Mouse (Mus musculus): ENCODE measurements at regions not wholly inside any gene's neighbourhood (a gene's known extent, or its start where the extent isn't known, plus 50 kb on each side); places are given as distances from the start of the nearest gene placed in this dataset.
A peak's percentile ranks its signal among the peaks of the same experiment; 100 is the strongest.

GRCm38 (mm10) chr12:12580763-12581178 is 318.8 kb downstream of the Fam49a start:
- Histone ChIP-seq H3K36me3 (no peaks in the 10 kb centered on the region), H3K9ac (replicated peaks) (no peak overlapping the region), H3K4me2 (no peak overlapping the region), H3K4me3 (replicated peaks) (no peak overlapping the region), H3K27me3 (replicated peaks) (no peaks in the 10 kb centered on the region; the same call in 1 of the 2 replicates), H3K4me1 (peaks cover 15% of the 10 kb centered on the region), H3K27ac (replicated peaks) (no peak overlapping the region), H3K9me3 (replicated peaks) (no peaks in the 10 kb centered on the region)
- 7% methylated on average over 8 of the region's 8 CpGs for WGBS
- peak; percentile 32; the same call in 1 of the 2 replicates for ATAC-seq (ENCODE audit: low FRiP score)

- Histone ChIP-seq H3K27me3 (replicated peaks) (no peaks in the 10 kb centered on the region; the same call in 1 of the 2 replicates), H3K4me3 (replicated peaks) (no peak overlapping the region), H3K36me3 (no peaks in the 10 kb centered on the region), H3K9ac (replicated peaks) (no peak overlapping the region), H3K4me2 (no peak overlapping the region), H3K4me1 (peaks cover 15% of the 10 kb centered on the region), H3K27ac (replicated peaks) (no peak overlapping the region), H3K9me3 (replicated peaks) (no peaks in the 10 kb centered on the region)
- WGBS = 62% methylated on average over 7 of the region's 7 CpGs
- ATAC-seq (ENCODE audit: low FRiP score) = no peak
Observed at GRCm38 (mm10) chr12:12578278-12578677, 316.3 kb downstream of the Fam49a start.

GRCm38 (mm10) chr12:12570563-12571251 is 308.8 kb downstream of the Fam49a start:
- Histone ChIP-seq H3K4me1 (no peaks in the 10 kb centered on the region), H3K4me3 (replicated peaks) (no peak overlapping the region), H3K36me3 (no peaks in the 10 kb centered on the region), H3K9ac (replicated peaks) (no peak overlapping the region), H3K27ac (replicated peaks) (no peak overlapping the region), H3K9me3 (replicated peaks) (no peaks in the 10 kb centered on the region), H3K27me3 (replicated peaks) (no peaks in the 10 kb centered on the region), H3K4me2 (no peak overlapping the region)
- WGBS = 94% methylated on average over 7 of the region's 7 CpGs
- ATAC-seq (ENCODE audit: low FRiP score) = no peak

- no peak for ATAC-seq (ENCODE audit: low FRiP score)
- 93% methylated on average over 3 of the region's 3 CpGs for WGBS
- no peak overlapping the region for H3K4me3 ChIP-seq (replicated peaks)
- H3K9me3 ChIP-seq (replicated peaks) = no peaks in the 10 kb centered on the region
- no peak overlapping the region for H3K27ac ChIP-seq (replicated peaks)
- no peak overlapping the region for H3K4me2 ChIP-seq
- H3K36me3 ChIP-seq = no peaks in the 10 kb centered on the region
- no peaks in the 10 kb centered on the region for H3K4me1 ChIP-seq
- H3K9ac ChIP-seq (replicated peaks) = no peak overlapping the region
- no peaks in the 10 kb centered on the region for H3K27me3 ChIP-seq (replicated peaks)
Observed at GRCm38 (mm10) chr12:12567734-12568104, 305.8 kb downstream of the Fam49a start.

- Histone ChIP-seq H3K4me1 (no peaks in the 10 kb centered on the region), H3K9me3 (replicated peaks) (no peaks in the 10 kb centered on the region), H3K27ac (replicated peaks) (no peak overlapping the region), H3K4me2 (no peak overlapping the region), H3K4me3 (replicated peaks) (no peak overlapping the region), H3K36me3 (no peaks in the 10 kb centered on the region), H3K9ac (replicated peaks) (no peak overlapping the region), H3K27me3 (replicated peaks) (no peaks in the 10 kb centered on the region)
- no peak for ATAC-seq (ENCODE audit: low FRiP score)
- WGBS = 96% methylated on average over 7 of the region's 7 CpGs
Observed at GRCm38 (mm10) chr12:12567058-12567733, 305.3 kb downstream of the Fam49a start.

GRCm38 (mm10) chr12:12562267-12562666 is 300.3 kb downstream of the Fam49a start:
- Histone ChIP-seq H3K27ac (replicated peaks) (no peak overlapping the region), H3K4me3 (replicated peaks) (no peak overlapping the region), H3K9me3 (replicated peaks) (no peaks in the 10 kb centered on the region), H3K4me1 (no peaks in the 10 kb centered on the region), H3K27me3 (replicated peaks) (no peaks in the 10 kb centered on the region), H3K36me3 (no peaks in the 10 kb centered on the region), H3K9ac (replicated peaks) (no peak overlapping the region), H3K4me2 (no peak overlapping the region)
- WGBS = 85% methylated on average over 1 of the region's 1 CpGs
- ATAC-seq (ENCODE audit: low FRiP score) = no peak

- WGBS = 82% methylated on average over 5 of the region's 5 CpGs
- Histone ChIP-seq H3K36me3 (no peaks in the 10 kb centered on the region), H3K9me3 (replicated peaks) (no peaks in the 10 kb centered on the region), H3K4me1 (no peaks in the 10 kb centered on the region), H3K27ac (replicated peaks) (no peak overlapping the region), H3K4me2 (no peak overlapping the region), H3K9ac (replicated peaks) (no peak overlapping the region), H3K27me3 (replicated peaks) (no peaks in the 10 kb centered on the region), H3K4me3 (replicated peaks) (no peak overlapping the region)
- ATAC-seq (ENCODE audit: low FRiP score) = no peak
Observed at GRCm38 (mm10) chr12:12551818-12552217, 289.9 kb downstream of the Fam49a start.

- H3K4me2 ChIP-seq = no peak overlapping the region
- H3K36me3 ChIP-seq = no peaks in the 10 kb centered on the region
- WGBS = 87% methylated on average over 3 of the region's 3 CpGs
- H3K27me3 ChIP-seq (replicated peaks) = no peaks in the 10 kb centered on the region
- no peak overlapping the region for H3K9ac ChIP-seq (replicated peaks)
- no peak for ATAC-seq (ENCODE audit: low FRiP score)
- H3K4me1 ChIP-seq = no peaks in the 10 kb centered on the region
- H3K9me3 ChIP-seq (replicated peaks) = no peaks in the 10 kb centered on the region
- no peak overlapping the region for H3K4me3 ChIP-seq (replicated peaks)
- no peak overlapping the region for H3K27ac ChIP-seq (replicated peaks)
Observed at GRCm38 (mm10) chr12:12549649-12550048, 287.7 kb downstream of the Fam49a start.

GRCm38 (mm10) chr12:12548688-12549087 is 286.7 kb downstream of the Fam49a start:
- 69% methylated on average over 2 of the region's 2 CpGs for WGBS

GRCm38 (mm10) chr12:12547477-12547876 is 285.5 kb downstream of the Fam49a start:
- H3K27ac ChIP-seq (replicated peaks) = no peak overlapping the region
- H3K4me1 ChIP-seq = no peaks in the 10 kb centered on the region
- no peak for ATAC-seq (ENCODE audit: low FRiP score)
- no peak overlapping the region for H3K9ac ChIP-seq (replicated peaks)
- H3K36me3 ChIP-seq = no peaks in the 10 kb centered on the region
- no peaks in the 10 kb centered on the region for H3K27me3 ChIP-seq (replicated peaks)
- 87% methylated on average over 1 of the region's 1 CpGs for WGBS
- H3K9me3 ChIP-seq (replicated peaks) = no peaks in the 10 kb centered on the region
- no peak overlapping the region for H3K4me2 ChIP-seq
- no peak overlapping the region for H3K4me3 ChIP-seq (replicated peaks)

More at GRCm38 (mm10) chr12:12548688-12549087, 286.7 kb downstream of the Fam49a start:
- no peak overlapping the region for H3K27ac ChIP-seq (replicated peaks)
- no peaks in the 10 kb centered on the region for H3K9me3 ChIP-seq (replicated peaks)
- H3K36me3 ChIP-seq = no peaks in the 10 kb centered on the region
- no peak overlapping the region for H3K9ac ChIP-seq (replicated peaks)
- H3K4me1 ChIP-seq = no peaks in the 10 kb centered on the region
- no peaks in the 10 kb centered on the region for H3K27me3 ChIP-seq (replicated peaks)
- no peak overlapping the region for H3K4me3 ChIP-seq (replicated peaks)
- no peak for ATAC-seq (ENCODE audit: low FRiP score)
- H3K4me2 ChIP-seq = no peak overlapping the region

- no peak overlapping the region for H3K27ac ChIP-seq (replicated peaks)
- WGBS = 91% methylated on average over 5 of the region's 5 CpGs
- no peaks in the 10 kb centered on the region for H3K27me3 ChIP-seq (replicated peaks)
- no peaks in the 10 kb centered on the region for H3K4me1 ChIP-seq
- H3K36me3 ChIP-seq = no peaks in the 10 kb centered on the region
- no peak overlapping the region for H3K4me2 ChIP-seq
- H3K9me3 ChIP-seq (replicated peaks) = no peaks in the 10 kb centered on the region
- ATAC-seq (ENCODE audit: low FRiP score) = no peak
- no peak overlapping the region for H3K4me3 ChIP-seq (replicated peaks)
- no peak overlapping the region for H3K9ac ChIP-seq (replicated peaks)
Observed at GRCm38 (mm10) chr12:12546372-12547031, 284.6 kb downstream of the Fam49a start.
